Mouse (Mus musculus) gastrocnemius, postnatal 14 days (tissue): ENCODE results near the gene Defa32. TPM values are rescaled to one million over a fixed set of nuclear protein-coding genes. Genes with fewer than 3 reads are reported as not detected.
"Not testable (repeated sequence)": the region's sequence is repeated elsewhere in the genome, so short reads cannot be mapped to it uniquely, and the experiment has no call there.

Experiments
- DNase-seq: peaks from one replicate; pipeline ENCODE4 v3.0.0; 2021; ENCODE audit warnings: mixed read lengths
- intact Hi-C: fragments of 180-260 bp; cut with DNase I; formaldehyde crosslinking; loops from one replicate; pipeline ENCODE4 v1.15.1; 2025; ENCODE audit warnings: low total_unique reads
- long read RNA-seq, 2 experiments: library from polyadenylated mRNA; stranded (forward); transcript quantifications; one replicate each; pipeline ENCODE4 v2.0.0; 2021
- total RNA-seq, 2 experiments: library from RNA; stranded (reverse); gene quantifications; 2 replicates each; pipeline ENCODE4 v1.2.3; 2021

The Defa32 gene
- not detected for total RNA-seq
- long read RNA-seq, experiment 1 = 0 reads
- long read RNA-seq, experiment 2 = 0 reads

GRCm38 (mm10) chr8:21528732-21529131 lies at the start of gene Defa32:
Gene Defa32 (plus strand): TSS chr8:21529032.
- intact Hi-C loops, DNase-seq: not testable (repeated sequence)

DNA sequence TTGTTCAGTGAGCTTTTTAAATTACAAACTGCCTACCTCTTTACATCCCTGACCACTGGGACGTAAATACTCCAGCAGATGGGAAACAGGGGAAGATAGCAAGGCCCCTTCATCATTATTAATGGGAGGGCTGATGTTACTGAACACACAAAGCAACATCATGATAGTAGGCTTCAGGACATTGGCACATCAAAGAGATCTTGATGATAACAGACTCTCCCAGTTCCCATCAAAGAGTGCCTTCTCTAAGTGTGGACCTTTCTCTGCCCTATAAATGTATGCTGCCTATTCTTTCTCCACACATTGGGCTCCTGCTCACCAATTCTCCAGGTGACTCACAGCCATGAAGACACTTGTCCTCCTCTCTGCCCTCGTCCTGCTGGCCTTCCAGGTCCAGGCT lies 19.9 kb upstream of the Defa32 start, which contains the start of gene Defa20:
Gene Defa20 (plus strand): TSS at position 301 of the 400 bp plus-strand sequence.
- intact Hi-C loops, DNase-seq: not testable (repeated sequence)

- DNase-seq, intact Hi-C loops: not testable (repeated sequence)
These were observed 36.3 kb downstream of the Defa32 start, which contains the start of gene Defa37 for GRCm38 (mm10) chr8:21565086-21565485. Gene Defa37 (plus strand): TSS chr8:21565386.

Other genes with a start within 250 kb of the Defa32 start
- gene Defa27, start 213.5 kb upstream of the Defa32 start, total RNA-seq = not detected
- gene Defa29, start 202.0 kb upstream of the Defa32 start, total RNA-seq = not detected
- gene Defa2, start 150.5 kb upstream of the Defa32 start, total RNA-seq = not detected
- gene Defa33, start 137.2 kb upstream of the Defa32 start, total RNA-seq = not detected
- gene Defa36, start 101.6 kb upstream of the Defa32 start, total RNA-seq = not detected
- not detected for gene Gm7849, start 72.5 kb upstream of the Defa32 start, total RNA-seq
- gene Defa20, start 19.8 kb upstream of the Defa32 start, total RNA-seq = not detected
- not detected for gene Defa37, start 36.4 kb downstream of the Defa32 start, total RNA-seq
- not detected for gene Defa28, start 54.0 kb downstream of the Defa32 start, total RNA-seq
- not detected for gene Gm7861, start 65.5 kb downstream of the Defa32 start, total RNA-seq
- gene Defa26, start 89.2 kb downstream of the Defa32 start, total RNA-seq = not detected
- not detected for gene Defa17, start 126.7 kb downstream of the Defa32 start, total RNA-seq
- gene Defa34, start 136.8 kb downstream of the Defa32 start, total RNA-seq = not detected
- not detected for gene AY761184, start 174.6 kb downstream of the Defa32 start, total RNA-seq
- gene Defa24, start 205.5 kb downstream of the Defa32 start, total RNA-seq = not detected